Mouse (Mus musculus) megakaryocyte, embryonic 14.5 days (primary cell): ENCODE results near the gene Degs2. TPM values are rescaled to one million over a fixed set of nuclear protein-coding genes. Genes with fewer than 3 reads are reported as not detected.

Experiments used
- H3K27me3 ChIP-seq: replicated peaks from 2 replicates; pipeline ENCODE3; 2012; ENCODE audit warnings: inconsistent platforms
- H3K36me3 ChIP-seq: replicated peaks from 2 replicates; pipeline ENCODE3; 2012; ENCODE audit warnings: low read length, inconsistent platforms, mixed read lengths
- H3K4me1 ChIP-seq: 2 replicates; pipeline ENCODE4 v1.6.1; 2012; ENCODE audit warnings: inconsistent platforms
- H3K4me3 ChIP-seq: replicated peaks from 2 replicates; pipeline ENCODE3; 2012; ENCODE audit warnings: moderate library complexity, mild to moderate bottlenecking, inconsistent platforms
- H3K9me3 ChIP-seq: 2 replicates; pipeline ENCODE4 v1.6.1; 2012; ENCODE audit warnings: inconsistent platforms
- FLI1 ChIP-seq: IDR thresholded peaks from 2 replicates; pipeline ENCODE4 v1.6.1; 2012; ENCODE audit warnings: low read length, inconsistent platforms, mixed read lengths
- GATA1 ChIP-seq: IDR thresholded peaks from 3 replicates; pipeline ENCODE4 v1.6.1; 2012; ENCODE audit warnings: mixed read lengths, low read length, inconsistent platforms, borderline replicate concordance
- polyA plus RNA-seq: library from polyadenylated mRNA; stranded (reverse); fragments of >175 nt; gene quantifications from 2 replicates; pipeline ENCODE4 v1.2.3, GENCODE M21; 2012; ENCODE audit warnings: low replicate concordance; ENCODE audit not compliant: insufficient read depth

Degs2 gene
- polyA plus RNA-seq, 1 experiment = not detected

DNA sequence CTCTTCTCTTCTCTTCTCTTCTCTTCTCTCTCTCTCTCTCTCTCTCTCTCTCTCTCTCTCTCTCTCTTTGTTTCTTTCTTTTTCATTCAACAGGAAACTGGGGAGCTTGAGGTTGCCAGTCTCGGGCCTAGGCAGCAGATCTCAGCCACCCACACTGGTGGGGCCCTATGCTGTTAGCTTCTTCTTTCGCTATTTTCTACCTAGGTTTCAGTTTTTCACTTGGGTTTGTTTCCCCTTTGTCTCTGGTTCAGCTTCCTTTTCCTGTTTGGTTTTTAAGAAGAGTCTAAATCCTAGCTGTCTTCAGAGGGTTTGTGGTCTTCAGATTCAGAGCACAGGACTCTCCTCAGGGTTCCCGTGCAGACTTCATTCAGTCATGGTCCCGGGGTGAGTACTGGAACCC is 66.6 kb downstream of the Degs2 start:
- Histone ChIP-seq H3K36me3 (no peaks in the 10 kb centered on the region), H3K27me3 (peaks cover 36% of the 10 kb centered on the region), H3K9me3 (no peaks in the 10 kb centered on the region), H3K4me3 (peak overlapping the region; percentile 78), H3K4me1 (peaks cover 71% of the 10 kb centered on the region)
- TF ChIP-seq FLI1 (no peak), GATA1 (no peak)

DNA sequence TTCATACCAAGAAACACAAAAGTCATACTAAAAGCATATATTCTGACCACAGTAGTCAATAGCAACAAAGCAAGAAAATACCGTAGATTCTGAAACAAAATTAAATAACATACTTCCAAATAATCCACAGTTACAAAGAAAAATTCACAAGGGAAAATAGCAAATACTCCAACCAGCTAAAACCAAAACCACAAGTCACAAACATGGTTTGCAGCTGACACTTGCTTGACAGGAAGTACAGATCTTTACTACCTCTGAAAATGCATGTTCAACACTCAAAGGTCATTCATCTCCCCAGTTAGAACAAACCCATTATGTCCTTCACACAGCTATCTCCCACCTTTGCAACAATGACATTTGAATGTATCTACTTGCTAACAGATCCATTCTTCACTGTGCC is 68.1 kb downstream of the Degs2 start:
- Histone ChIP-seq H3K27me3 (peaks cover 23% of the 10 kb centered on the region), H3K9me3 (no peaks in the 10 kb centered on the region), H3K36me3 (no peaks in the 10 kb centered on the region), H3K4me1 (peaks cover 60% of the 10 kb centered on the region), H3K4me3 (no peak overlapping the region)
- TF ChIP-seq GATA1 = no peak

DNA sequence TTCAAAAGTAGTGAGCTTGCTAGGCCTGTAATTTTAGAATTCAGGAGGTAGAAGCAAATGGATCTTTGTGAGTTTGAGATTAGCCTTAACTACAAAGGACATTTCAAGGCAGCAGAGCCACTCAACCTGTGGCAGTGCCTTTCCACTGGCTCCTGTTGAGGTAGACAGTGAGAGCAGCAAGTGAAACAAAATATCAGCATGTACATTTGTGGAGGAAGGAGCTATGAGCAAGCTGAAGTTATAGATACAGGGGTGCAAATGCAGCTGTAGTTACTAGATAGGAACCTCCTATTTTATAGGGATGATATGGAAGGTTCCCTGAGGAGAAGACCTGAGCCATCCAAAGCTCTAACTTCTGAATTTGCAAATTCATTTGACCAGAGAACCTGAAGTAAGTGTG is 69.6 kb downstream of the Degs2 start:
- Histone ChIP-seq H3K4me3 (no peak overlapping the region), H3K27me3 (peaks cover 14% of the 10 kb centered on the region), H3K9me3 (no peaks in the 10 kb centered on the region), H3K4me1 (peaks cover 54% of the 10 kb centered on the region), H3K36me3 (no peaks in the 10 kb centered on the region)
- TF ChIP-seq FLI1 = no peak
- TF ChIP-seq GATA1 = no peak

DNA sequence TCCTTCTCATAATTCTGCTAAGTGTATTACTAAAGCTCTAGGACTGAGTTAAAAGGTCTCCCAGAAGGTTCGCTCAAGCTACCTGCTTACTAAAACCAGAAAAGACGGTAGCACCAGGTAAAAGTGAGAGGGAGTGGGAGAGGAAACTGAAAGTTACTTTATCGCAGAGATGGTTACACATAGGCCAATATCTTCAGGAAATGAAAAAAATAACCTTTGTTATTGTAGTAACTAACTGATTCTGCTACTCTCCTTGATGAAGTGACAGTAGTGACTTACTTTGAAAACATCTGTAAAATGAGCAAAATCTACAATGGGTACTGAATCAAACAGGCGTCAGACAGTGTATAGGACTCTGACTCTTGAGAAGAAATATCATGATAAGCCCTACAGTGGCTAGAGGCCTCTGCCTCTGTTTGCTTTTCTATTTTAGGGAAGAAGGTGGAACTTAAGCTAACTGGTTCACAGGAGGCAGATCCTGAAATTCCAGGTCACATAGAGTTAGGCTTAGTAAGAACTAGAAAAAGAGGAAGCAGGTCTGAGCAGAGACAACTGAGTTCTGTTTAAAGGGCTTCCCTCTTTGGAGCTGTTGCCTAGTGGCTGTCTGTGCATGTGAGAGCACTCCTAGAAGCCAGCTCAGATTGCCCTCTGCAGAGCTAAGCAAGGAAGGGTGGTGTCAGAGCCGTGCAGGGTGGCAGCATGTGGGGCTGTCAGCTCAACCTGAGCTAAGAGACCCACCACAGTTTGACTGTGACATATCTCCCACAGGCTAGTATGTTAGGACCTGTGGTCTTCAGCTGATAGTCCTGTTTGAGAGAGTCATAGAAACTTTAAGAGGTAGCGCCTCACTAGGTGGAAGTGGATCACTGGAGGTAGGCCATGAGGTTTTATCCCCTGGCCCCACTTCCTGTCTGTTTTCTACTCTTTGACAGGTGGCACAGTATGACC is 71.1 kb downstream of the Degs2 start:
- Histone ChIP-seq H3K27me3 (peaks cover 7% of the 10 kb centered on the region), H3K4me1 (peaks cover 47% of the 10 kb centered on the region), H3K36me3 (no peaks in the 10 kb centered on the region), H3K9me3 (no peaks in the 10 kb centered on the region), H3K4me3 (no peak overlapping the region)
- TF ChIP-seq FLI1 (no peak), GATA1 (no peak)

DNA sequence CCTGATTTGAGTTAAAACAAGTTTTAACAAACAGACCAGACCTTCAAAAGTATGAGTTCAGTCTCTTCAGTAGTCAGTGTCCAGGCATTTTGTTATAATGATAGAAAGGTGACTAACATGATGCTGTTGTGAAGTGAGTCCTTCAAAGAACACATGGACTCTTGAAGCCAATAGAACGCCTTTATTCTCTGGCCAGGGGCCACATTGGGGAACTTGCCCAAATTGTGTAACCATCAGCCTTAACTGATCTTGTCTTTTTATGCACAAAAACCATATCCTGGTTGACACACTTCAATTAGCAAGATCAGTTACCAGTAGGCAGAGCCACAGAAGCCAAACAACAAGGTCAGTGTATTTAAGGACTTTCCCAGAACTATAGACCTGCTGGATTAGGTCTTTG is 72.6 kb downstream of the Degs2 start:
- no peak overlapping the region for H3K4me3 ChIP-seq
- H3K27me3 ChIP-seq = no peaks in the 10 kb centered on the region
- TF ChIP-seq FLI1 = no peak
- no peaks in the 10 kb centered on the region for H3K9me3 ChIP-seq
- peaks cover 35% of the 10 kb centered on the region for H3K4me1 ChIP-seq
- H3K36me3 ChIP-seq = no peaks in the 10 kb centered on the region

Other genes starting within 250 kb of the Degs2 start
- 10.7 and 77.2 TPM in 2 replicates for gene Evl, start 147.6 kb downstream of the Degs2 start, polyA plus RNA-seq
- gene Yy1, start 90.7 kb upstream of the Degs2 start, polyA plus RNA-seq = 16.0 and 25.6 TPM in 2 replicates
- 1.4 and 1.5 TPM in 2 replicates for gene Slc25a29, start 133.6 kb upstream of the Degs2 start, polyA plus RNA-seq
- gene Slc25a47, start 133.7 kb upstream of the Degs2 start, polyA plus RNA-seq = 1.2 TPM in 2 replicates
- gene Wdr25, start 191.3 kb upstream of the Degs2 start, polyA plus RNA-seq = 9.8 and 10.8 TPM in 2 replicates
- 22.4 and 33.8 TPM in 2 replicates for gene Wars, start 191.9 kb upstream of the Degs2 start, polyA plus RNA-seq